Mouse (Mus musculus) erythroblast, embryonic 14.5 days (primary cell): ENCODE results near the gene Map3k9.

Experiments used
- GATA1 ChIP-seq: IDR thresholded peaks from 2 replicates; pipeline ENCODE4 v1.6.1; 2012; ENCODE audit warnings: low read length, inconsistent platforms, mixed read lengths
- TAL1 ChIP-seq: IDR thresholded peaks from 3 replicates; pipeline ENCODE4 v1.6.1; 2012; ENCODE audit warnings: low read length, inconsistent platforms, mixed read lengths

GRCm38 (mm10) chr12:81765386-81765785 lies 15.6 kb downstream of the Map3k9 start:
- TF ChIP-seq GATA1 = no peak
- no peak for TF ChIP-seq TAL1
